Mouse (Mus musculus) C2C12 (cell line): ENCODE measurements around the gene Tnfrsf12a.

ENCODE experiments used
- CTCF ChIP-seq: IDR thresholded peaks from one replicate; pipeline ENCODE4 v1.5.1; 2011; ENCODE audit not compliant: control insufficient read depth, insufficient read depth, insufficient read length
- FOSL1 ChIP-seq: IDR thresholded peaks from one replicate; pipeline ENCODE4 v1.8.0; 2011; ENCODE audit warnings: mild to moderate bottlenecking, low read length; ENCODE audit not compliant: poor library complexity, insufficient read depth, severe bottlenecking
- MAX ChIP-seq: IDR thresholded peaks from one replicate; pipeline ENCODE4 v1.6.1; 2011; ENCODE audit warnings: mild to moderate bottlenecking, control low read depth
- MYOG ChIP-seq: IDR thresholded peaks from one replicate; pipeline ENCODE4 v1.6.1; 2011; ENCODE audit not compliant: control insufficient read depth, insufficient read length; ENCODE audit errors: extremely low read depth
- USF1 ChIP-seq: IDR thresholded peaks from one replicate; pipeline ENCODE4 v1.6.1; 2011; ENCODE audit warnings: low read depth, mild to moderate bottlenecking, control low read depth, moderate library complexity

GRCm38 (mm10) chr17:23717003-23717402 lies 39.7 kb upstream of the Tnfrsf12a start:
- TF ChIP-seq CTCF (no peak), USF1 (no peak), MYOG (no peak), FOSL1 (no peak), MAX (no peak)
